Mouse (Mus musculus) kidney, postnatal 10 days (tissue): Measurements from ENCODE around the gene Fmo6.

Experiments used
- DNase-seq: peaks from one replicate; pipeline ENCODE4 v3.0.0; 2021; ENCODE audit warnings: mixed read lengths

Fmo6 gene

DNA sequence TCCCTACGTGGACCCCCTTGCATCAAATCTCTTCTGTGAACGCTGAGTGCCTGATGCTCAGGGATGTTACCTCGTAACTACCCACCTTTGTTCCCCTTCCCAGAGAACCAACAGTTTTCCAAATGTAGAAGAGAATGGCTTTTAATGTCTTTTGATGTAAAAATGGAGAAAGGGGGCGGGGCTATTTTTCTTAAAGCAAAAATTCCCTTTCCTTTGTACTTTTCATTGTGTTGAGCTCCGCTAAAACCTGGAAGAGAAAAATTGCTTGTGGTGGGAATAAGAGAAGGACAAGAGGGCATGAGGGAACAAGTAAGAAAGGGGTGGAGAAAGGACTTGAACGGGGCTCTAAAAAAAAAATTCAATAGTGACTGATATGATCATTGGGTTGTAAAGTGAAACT is at the start of gene Fmo6:
Fmo6 (minus strand) TSS at position 101 of the 400 bp plus-strand sequence.
- no peak for DNase-seq

DNA sequence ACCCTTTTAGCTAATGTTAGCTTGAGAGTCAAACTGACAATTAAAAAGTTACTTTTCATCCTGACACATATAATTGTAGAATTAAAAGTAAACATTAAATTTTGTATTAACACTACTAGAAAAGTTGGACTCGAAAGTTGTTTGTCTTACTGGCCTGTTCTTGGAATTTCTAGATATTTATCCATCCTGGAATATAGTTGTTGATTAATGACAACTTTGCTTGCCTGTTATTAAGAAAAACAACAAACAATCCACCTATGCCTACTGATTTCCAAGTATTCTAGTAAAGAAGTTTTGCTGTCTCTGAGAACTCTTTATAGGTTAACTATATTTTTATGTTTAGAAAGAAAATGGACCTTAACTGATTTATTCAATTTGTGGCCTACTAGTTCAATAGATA is 49.5 kb upstream of the Fmo6 start:
- DNase-seq, result no peak

DNA sequence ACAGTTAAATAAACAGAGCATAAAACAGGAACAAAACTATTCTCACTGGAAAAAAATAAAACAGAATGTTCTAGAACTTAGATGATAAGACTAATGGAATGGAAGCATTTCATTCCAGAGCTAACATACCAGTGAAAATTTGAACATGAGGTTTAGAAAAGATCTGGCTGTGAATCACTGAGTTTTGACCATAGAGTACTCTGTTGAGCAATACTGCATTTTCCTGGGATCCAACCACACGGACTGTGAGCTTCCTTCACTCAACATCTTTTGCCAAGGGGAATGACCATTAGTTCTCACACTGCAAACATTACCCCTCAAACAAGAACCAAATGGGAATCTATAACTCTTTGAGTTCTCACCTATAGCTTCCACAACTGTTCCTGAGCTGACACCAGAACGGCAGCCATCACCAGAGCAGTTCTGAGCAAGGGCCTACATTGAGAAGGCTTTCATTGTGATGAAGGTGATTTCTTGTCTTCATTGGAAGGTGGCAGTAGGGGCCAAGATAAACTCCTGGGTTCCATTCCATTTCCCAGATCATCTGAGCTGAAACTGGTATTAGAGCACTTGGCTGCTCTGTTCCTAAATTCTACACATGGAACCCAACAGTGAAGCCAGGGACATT is 48.9 kb upstream of the Fmo6 start:
- DNase-seq, result no peak

DNA sequence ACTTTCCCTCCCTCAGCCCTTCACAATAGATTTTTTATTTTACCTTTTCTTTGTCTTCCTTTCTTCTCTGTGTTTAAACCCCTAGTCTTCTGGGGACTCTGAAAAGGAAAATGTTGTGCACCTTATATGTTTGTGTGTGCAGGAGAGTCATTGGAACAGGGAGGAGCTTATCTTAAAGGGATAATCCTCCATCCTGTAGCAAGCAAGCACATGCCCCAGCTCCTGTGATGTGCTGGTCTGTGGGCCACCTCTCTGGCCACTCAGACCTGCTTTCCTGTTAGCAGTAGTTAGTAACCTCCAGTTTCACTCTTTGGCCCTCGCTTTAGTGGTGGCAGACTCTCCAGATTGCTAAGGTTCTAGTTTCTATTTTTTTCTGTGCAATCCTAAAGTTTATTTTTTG is 47.1 kb upstream of the Fmo6 start, which contains the start of gene Fmo3:
Fmo3 (minus strand) TSS at position 101 of the 400 bp plus-strand sequence.
- DNase-seq, result no peak

DNA sequence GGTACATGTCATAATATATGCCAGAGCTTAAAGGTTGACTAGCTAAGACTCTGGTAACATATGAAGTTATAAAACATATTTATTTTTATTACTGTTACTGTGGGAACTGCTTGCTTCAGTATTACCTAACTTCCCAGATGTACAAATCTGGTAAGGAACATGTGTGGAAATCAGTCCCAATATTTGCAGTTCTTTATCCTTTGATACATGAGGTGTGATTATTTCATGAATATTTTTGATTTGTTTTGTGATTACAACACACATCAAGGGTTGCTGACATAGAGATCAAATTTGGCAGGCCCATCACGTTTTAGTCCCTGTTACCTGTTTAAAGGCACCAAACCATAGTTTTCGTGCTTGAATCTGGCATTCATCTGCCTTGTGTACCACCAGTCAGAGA is 26.2 kb upstream of the Fmo6 start:
- DNase-seq, result no peak

DNA sequence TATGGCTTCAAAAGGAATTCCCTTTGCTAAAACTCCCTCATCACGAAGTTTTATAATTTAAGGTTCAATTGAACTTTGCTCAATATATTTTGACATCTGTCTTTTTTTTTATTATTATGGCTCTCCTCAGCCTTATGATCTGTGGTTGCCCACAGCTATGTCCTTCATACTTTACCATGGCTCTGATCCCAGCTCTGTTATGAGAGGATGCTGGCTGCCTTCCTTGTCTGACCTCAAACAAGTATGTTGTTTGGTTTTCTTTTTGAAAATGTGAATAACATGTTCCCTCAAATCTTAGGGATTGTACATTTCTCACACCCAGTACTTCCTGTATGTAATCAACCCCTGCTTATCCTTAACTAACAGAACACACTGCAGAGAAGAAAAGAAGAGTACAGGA is 20.1 kb upstream of the Fmo6 start:
- DNase-seq, result no peak

DNA sequence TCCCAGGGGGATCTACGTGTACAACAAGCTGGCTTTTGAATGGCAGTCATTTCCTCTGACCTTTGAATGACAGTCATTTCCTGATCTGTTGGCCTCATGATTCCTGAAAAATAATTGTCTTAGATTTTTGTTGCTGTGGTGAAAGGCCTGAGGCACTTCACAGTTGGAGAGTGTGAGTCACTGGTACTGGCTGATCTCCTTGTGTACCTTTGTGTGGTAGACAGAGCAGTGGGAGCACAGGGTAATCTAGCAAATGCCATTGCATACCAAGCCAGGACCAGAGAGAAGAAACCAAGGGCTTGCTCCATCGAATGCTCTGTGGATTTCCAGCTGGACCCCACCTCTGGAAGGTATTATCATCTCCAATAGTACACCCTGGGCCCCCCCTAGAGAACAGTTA is 15.8 kb upstream of the Fmo6 start:
- no peak for DNase-seq

DNA sequence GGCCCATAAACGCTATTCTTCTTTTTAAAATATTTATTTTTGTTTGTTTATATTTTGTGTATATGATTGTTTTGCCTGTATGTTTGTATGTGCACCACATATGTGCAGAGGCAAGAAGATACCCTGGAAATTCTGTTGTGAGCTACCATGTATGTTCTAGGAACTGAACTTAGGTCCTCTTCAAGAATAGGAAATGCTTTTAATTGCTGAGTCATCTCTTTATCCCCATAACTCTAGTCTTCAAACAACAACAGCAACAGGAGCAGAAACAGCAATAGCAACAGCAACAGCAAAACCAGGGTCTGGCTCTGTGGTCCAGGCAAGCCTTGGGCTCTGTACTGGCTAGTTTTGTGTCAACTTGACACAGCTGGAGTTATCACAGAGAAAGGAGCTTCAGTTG is 12.4 kb upstream of the Fmo6 start:
- no peak for DNase-seq

DNA sequence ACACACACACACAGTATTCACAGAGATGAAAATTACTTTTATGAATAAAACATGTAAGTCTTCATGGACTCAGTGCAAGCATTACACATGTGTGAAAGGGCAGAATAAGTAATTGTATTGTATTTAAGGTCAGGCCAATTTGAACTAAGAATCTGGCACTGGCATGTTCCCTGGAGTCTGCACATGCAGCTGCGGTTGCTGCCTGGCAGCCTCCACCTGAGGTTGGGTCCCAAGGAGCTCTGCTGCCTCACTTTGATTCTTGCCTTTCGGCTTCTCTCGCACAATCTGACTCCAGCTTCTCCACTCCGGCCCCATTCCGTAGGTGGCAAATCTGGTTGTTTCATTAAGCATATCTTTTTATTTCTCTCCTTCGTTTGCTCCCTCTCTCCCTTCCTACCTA is 10.6 kb upstream of the Fmo6 start:
- no peak for DNase-seq

DNA sequence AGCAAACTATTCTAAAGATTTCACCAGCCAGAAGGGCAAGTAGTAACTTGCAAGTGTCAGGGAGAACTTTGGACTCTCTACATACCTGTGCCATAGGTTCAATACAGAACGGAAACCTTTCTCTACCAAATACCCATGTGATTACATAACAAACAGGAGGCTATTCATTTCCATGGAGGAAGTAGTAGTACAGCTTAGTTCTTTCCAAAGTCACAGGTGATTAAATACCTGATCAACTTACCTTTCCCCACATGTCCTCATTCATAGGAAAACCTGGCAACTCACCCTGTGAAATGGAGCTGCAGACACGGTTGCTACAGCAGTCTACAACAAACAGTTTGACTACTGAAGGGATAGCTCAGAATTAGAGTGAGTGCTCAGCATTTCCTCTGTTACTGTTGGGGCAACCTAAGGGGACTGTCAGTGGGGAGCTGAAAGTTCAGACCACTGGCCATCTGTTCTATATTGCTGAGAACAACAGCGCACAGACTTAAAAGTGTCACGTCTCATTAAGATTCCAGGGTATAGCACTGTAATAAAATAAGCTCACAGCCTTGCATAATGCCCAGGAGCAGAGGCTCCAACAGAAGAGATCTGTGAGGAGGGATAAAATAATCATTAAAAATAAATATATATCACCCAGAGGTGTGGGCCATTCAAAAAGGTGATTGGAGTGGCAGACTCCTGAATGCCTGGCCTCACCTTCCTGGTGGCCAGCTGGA is 9.7 kb upstream of the Fmo6 start:
- no peak for DNase-seq

DNA sequence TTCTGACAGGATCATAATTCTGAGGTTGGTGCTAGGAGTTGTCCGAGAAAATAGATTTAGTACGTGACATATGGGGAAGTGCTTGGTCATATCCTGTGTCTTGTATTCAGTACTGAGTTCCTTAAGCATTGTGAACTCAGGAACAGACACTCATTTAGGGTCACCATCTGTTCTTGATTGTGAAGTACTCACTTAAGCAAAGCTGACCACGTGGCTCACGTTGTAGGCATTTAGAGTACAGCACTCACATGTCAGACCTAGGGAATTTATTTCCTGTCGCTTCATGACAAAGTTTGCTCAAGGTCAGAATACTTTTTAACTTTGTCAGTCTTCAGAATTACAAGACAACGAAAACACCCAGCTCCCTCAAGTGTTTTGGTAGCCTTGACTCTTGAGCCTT is 6.4 kb upstream of the Fmo6 start:
- no peak for DNase-seq

DNA sequence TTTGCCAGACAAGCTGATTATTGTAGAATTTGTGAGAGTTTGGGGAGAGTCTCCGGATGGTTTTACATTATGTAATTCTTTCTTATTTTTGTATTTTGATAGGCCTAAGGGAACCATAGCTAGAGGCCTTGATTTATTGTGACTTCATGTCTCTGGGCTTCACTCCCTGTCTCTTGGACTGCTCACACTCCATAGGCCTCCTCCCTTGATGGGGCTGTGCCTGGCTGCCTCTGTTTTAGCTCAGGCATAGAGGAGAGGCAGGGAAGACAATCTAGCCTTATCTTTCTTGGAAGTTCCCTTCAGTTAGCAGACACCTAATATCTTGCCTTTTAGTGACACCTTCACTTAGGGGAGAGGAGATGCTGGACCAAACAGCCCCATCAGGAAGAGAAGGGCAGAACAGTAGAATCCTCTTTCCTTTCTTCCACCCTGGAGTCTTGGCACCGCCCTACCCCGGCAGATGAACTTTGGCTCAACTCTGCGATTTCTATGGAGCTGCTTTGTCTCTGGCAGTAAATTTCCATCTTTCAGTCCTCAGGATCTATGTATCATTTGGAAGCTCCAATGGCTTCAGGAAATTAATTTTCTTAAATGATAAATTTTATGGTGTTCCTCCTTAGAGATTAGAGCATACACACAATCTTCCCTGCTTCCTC is 1.5 kb upstream of the Fmo6 start:
- DNase-seq, result peak; percentile 70

DNA sequence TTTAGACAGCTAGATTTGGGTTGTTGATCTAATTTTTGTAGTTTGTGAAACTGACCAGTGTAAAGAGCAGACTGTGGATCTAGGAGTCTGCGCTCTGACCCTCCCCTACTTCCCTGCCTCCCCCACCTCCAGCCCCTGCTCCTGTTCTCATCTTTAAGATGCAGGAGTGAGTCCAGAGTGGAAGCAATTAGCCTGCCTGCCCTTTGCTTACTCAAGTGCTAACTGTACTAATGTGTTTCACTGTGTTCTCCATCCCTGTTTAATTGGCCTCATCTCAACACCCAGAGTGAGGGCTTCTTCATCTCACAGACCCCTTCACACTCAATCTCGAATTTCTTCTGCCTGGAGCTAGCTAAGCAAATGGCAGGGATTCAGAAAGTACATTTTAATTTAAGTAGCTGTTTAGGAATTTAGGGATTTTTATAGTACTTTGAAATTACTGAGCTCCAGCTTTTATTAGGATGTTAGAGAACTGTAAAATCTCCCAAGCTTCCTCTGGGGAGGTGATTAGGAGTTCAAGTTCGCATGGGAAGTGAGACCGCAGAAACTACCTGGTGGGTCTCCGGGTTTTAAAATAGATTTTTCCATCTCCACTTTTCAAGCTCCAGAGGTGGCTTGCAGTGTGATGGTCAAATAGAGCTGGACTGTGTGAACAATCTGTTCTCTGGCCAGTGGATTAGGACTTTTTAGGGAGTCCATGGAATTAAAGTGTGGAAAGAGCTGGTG is 818 bp upstream of the Fmo6 start:
- DNase-seq, result no peak

DNA sequence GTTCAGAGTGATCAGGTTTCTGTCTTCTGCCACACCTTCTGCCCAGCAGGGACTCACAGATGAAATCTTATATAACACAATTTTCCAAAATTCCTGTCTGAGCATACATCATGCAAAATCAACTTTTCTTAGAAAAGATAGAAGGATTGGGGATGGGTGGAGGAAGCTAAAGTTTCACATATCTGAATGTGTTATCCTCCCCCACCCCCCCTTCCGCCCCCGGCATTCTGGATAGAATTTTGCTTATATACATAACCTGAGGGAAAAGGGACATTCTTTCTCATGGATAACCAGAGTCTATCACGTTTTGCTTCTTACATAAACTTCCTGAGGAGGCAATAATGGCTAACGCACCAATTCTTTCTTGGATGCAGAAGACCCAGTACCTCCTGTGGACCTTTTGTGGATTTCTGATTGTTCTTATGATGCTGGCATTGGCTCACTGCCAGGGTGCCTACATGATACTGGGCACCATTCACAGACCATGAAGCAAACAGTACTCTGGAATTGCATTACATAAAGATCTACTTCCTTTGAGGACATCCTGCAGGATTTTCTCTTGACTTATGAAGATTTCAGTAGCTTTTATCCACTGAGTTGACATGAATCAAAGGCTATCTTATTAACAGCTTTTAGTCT is 2.8 kb downstream of the Fmo6 start:
- no peak for DNase-seq

DNA sequence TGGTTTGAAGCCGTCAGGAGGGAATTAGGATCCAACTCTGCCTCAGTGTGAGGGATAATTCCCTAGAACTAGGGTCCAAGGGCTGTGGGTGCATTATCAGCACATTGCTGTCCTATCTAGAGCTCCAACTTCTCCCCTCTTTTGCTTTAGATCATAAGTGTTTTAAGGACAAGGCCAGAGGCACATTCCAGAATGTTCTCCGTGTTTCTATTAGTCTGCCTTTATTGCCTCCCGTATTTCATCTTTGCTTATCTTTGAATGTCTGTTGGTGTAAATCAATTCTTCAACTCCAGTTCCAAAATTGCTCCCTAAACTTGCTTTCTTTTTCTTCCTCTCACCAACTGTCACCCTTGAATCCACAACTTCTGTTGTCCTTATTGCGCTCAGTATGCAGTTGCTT is 4.9 kb downstream of the Fmo6 start:
- no peak for DNase-seq

DNA sequence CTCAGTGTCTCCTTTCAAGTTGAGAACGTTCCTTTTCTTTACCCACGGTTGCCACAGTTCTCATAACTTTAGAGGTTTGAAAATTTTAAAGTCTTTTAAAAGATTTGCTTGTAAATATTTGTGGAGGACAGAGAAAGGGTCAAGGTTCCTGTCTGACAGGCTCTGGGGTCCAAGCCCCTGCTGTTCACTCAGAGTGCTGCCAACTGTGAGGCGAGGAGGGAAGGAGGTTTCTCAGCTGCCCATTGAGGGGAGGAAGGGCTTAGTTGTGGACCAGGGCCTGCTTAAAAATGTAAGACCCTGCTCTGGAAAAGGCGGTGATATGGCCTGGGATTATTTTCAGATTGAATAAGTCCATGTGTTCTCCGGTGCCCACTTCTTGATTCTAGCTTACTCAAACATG is 5.4 kb downstream of the Fmo6 start:
- peak; percentile 14 for DNase-seq

DNA sequence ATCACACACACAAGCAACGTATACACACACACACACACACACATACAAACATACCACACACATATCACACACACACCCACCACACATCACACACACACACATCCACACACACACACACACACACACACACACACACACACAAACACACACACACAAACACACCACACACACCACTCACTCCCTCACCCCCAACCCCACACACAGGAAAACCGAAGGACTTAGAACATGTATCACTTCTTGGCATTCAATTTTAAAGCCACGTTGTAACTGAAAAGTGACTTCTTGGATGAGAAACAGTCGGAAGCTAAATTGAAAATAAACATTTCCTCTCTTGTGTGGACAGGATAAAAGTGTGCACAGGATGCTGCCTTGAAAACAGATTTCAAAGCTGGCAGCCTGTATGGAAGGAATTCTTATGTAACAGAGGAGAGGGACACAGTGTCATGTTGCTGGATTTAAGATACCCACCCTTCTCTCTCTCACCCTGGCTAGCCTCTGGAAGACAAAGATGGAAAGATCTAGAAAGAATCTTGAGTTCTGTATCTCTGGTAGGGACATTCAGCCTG is 5.9 kb downstream of the Fmo6 start:
- DNase-seq, result no peak

DNA sequence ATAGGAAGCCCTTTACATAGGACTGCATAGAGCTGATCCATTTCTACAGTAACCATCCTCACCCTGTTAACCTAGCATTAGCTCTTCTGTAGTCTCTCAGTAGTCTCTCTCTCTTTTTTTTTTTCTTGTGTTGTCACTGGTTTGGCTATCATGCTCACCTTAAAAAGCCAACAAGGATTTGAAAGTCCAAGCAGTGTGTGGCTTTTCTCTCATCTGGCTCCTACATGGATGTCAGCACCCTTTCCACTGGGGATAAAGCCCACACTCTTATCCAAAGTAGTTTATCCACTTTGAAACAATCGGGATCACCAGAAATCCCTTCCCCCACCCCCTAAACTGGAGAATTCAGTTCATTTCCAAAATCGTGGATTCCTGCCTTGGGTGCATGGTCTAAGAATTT is 6.7 kb downstream of the Fmo6 start:
- DNase-seq, result no peak

DNA sequence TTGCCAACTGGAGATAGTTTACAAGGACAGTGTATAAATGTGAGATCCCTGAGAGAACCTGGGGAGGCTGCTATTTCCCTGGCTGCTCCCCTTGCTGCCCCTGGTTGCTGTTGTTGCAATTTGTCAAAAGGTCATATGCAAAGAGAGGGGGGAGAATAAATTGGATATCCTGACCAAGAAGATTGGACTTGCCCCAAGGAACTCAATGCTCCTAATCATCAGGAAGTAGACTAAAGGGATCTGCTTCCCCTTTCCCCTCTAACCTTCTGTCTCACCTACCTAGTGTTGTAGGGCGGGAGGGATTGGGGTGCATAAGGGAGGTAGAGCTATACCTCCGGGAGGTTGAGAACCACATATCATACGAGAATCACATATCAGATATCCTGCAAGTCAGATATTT is 8.2 kb downstream of the Fmo6 start:
- no peak for DNase-seq

DNA sequence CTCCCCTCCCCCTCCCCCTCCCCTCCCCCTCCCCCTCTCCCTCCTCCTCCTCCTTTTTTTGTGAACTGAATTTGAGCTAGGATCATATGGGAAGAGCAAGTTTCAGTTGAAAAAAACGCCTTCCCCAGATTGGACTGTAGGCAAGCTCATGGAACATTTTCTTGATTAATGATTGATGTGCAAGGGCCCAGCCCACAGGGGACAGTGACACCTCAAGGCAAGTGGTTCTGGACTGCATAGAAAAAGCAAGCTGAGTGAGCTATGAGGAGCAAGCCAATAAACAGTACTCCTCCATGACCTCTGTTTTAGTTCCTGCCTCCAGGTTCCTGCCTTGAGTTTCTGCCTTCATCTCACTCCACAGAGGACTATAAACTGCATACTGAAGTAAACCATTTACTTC is 12.2 kb downstream of the Fmo6 start:
- DNase-seq, result no peak

DNA sequence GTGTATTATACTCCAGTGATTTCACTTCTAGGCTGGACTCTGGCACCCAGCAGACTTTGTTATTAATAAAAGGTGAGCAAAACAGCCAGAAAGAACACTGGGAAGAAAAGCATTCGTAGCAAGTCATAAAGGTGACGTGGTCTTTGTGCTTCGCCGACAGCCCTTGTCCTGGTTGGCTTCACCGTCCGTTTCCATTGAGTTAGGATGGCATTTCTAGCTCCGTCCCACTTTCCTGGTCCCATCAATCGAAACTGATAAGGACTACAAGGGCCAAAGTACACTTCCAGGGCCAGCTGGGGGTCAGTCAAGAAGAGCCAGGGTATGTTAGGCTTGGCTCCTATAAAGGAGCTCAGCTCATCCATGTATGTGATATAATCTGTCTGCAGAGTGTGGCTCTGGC is 20.7 kb downstream of the Fmo6 start:
- DNase-seq, result no peak

DNA sequence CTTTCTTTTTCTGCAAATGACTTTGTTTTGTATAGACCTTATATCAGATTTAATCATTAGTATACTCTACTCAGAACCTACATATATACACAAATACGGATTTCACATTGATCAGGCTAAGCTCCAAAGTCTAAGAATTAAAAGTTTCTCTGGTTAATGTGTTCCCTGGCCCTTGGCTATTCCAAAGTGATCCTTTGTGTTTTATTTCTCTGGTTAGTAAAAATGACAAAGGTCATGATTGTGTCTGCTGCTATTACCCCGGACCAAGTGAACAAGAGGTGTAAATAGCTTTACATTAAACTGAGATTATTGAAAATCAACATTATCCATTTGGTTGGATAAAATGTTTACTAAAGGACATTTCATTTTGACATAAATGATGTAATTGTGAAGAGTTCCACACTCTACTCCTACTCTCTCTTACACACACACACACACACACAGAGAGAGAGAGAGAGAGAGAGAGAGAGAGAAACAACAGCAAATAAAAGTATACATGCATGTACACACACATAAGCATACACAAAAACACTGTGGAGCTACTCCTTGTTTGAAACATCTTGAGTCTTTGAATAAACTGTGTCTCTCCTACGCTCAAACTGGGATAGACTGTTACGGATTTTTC is 22.3 kb downstream of the Fmo6 start:
- no peak for DNase-seq
